Mouse (Mus musculus): ENCODE results near the gene Clstn1.

- TF ChIP-seq CTCF (IDR thresholded peaks at IDR 0.05; ENCODE audit: low read depth, low read length) (no peak), POLR2A (IDR thresholded peaks at IDR 0.05; ENCODE audit: insufficient read depth, low read length) (no peak), EP300 (IDR thresholded peaks at IDR 0.05; ENCODE audit: insufficient read depth, low read depth, low read length) (no peak)
Measured at GRCm38 (mm10) chr4:149571209-149571608, 15.1 kb upstream of the Clstn1 start.

Data from ES-Bruce4 (cell line).